Mouse (Mus musculus) activated CD4-positive, CD25-positive, alpha-beta regulatory T cell, adult 4 months (primary cell): ENCODE measurements around the gene Cyld. TPM values are rescaled to one million over a fixed set of nuclear protein-coding genes. Genes with fewer than 3 reads are reported as not detected.

ENCODE experiments used
- ATAC-seq: one replicate; pipeline ENCODE4 v1.8.0; 2017
- polyA plus RNA-seq, 2 experiments: library from polyadenylated mRNA; unstranded; fragments of 100-300 nt; shearing (Covaris generic); gene quantifications; one replicate each; pipeline ENCODE4 v1.2.1; 2017

Gene Cyld
- polyA plus RNA-seq, 2 experiments from 2014 or later = 73.1 to 86.4 TPM

GRCm38 (mm10) chr8:88793746-88794614 is 97.2 kb downstream of the Cyld start:
- no peak for ATAC-seq

DNA sequence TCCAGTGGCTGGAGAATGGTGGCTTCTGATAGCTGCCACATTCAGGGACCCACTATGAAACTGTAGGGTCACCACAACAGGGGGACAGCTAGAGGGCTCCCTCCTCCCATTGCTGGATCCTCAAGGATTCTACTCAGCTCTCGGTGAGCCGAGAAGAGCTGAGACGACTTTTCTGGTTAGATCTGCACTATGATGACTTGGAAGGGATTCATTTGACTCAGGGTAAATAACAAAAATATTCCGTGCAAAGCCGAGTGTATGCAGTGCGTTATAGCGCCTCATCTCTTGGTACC is 97.7 kb downstream of the Cyld start:
- no peak for ATAC-seq

DNA sequence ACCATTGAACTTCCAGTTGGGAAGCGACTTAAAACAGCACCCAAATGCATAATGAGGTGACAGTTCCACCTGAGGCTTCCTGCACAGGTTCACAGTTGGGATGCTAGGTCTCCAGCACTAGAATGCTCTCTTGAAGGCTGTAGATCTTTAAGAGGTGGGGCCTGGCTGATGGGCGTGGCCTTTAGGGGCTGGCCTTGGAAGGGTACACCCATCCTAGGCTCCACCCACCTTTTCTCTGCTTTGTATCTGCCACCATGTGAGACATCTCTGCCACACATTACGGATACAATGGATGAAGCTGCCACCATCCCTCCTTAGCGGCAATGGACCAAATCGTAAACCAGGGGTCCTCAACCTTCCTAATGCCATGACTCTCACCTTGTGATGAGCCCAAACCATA is 99.1 kb downstream of the Cyld start:
- no peak for ATAC-seq

DNA sequence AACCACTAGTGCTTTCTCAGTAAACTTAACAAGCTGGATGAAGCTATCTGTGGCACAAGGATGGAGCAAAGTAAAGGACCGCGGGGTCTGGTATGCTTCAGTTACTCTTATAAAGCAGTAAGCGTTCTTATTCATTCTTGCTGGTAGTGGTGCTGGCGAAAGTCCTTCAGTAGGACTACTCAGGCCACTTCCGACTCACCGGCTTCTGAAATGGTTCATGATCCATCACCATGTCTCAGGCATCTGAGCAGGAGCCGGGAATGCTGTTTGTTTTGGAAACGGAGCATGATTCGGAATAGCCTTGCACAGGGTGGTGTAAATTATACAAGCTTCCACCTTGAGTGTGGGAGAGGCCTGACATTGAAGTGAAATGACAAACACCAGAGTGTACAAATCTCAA is 99.8 kb downstream of the Cyld start:
- no peak for ATAC-seq

Other genes starting within 250 kb of the Cyld start
- not detected for gene Nkd1, start 175.7 kb upstream of the Cyld start, polyA plus RNA-seq
- 1 to 10 TPM; 7.7 to 9.9 TPM for gene Snx20, start 60.9 kb upstream of the Cyld start, polyA plus RNA-seq
- gene Nod2, start 49.7 kb upstream of the Cyld start, polyA plus RNA-seq = 1 to 10 TPM; 2.5 to 3.6 TPM